Mouse (Mus musculus): ENCODE data around the gene Gm853.
A peak's percentile ranks its signal among the peaks of the same experiment; 100 is the strongest.
"Not testable (repeated sequence)": the region's sequence is repeated elsewhere in the genome, so short reads cannot be mapped to it uniquely, and the experiment has no call there.

Gene Gm853

DNA sequence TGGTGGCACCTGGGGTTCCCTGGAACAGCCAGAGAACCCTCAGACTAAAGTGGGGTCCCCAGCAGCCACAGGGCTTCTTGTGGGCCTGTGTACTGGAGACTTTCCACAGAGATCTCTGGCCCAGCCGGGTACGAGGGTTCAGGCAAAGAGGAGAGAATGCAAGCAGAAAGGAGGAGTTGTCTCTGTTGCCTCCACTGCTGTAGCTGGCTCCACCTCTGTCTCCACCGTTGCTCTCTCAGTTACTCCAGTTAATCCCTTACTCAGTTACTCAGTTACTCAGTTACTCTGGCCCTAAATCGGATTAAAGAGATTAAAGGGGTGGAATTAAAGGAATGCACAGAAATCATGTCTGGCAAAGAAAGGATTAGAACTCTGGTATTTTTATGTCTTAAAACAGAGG, at the start of gene Gm853:
TSS of gene Gm853 (minus strand) at position 223 of the 400 bp plus-strand sequence.
- no peak for DNase-seq (ENCODE audit: low spot score)

- no peak for DNase-seq (ENCODE audit: low spot score)
Measured at GRCm38 (mm10) chr4:130270611-130271347, 48.6 kb upstream of the Gm853 start.

- DNase-seq (ENCODE audit: low spot score): no peak
Measured at GRCm38 (mm10) chr4:130270089-130270488, 47.9 kb upstream of the Gm853 start.

- DNase-seq (ENCODE audit: low spot score): no peak
Measured at GRCm38 (mm10) chr4:130268736-130269135, 46.5 kb upstream of the Gm853 start.

DNA sequence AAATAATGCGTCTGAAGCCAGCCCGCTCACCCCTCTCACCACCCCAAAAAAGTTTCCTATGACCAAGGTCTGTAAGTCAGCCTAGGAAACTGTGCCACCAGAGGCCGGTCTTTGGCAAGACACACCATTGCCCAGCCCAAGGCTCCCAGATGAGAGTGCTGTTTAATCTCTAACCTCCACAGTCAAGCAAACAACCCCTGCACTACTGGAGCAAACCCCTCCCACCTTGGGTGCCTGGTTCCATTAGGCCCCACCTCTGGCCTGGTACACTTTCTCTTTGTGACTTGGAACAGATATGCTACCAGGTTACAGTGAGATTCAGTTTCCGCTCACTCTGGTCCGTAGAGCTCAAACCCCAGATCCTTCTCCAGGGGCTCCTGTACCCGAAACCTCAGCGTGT, 44.9 kb upstream of the Gm853 start:
- peak; percentile 24 for DNase-seq (ENCODE audit: low spot score)

GRCm38 (mm10) chr4:130266601-130267000, 44.4 kb upstream of the Gm853 start:
- DNase-seq (ENCODE audit: low spot score): peak; percentile 44

DNA sequence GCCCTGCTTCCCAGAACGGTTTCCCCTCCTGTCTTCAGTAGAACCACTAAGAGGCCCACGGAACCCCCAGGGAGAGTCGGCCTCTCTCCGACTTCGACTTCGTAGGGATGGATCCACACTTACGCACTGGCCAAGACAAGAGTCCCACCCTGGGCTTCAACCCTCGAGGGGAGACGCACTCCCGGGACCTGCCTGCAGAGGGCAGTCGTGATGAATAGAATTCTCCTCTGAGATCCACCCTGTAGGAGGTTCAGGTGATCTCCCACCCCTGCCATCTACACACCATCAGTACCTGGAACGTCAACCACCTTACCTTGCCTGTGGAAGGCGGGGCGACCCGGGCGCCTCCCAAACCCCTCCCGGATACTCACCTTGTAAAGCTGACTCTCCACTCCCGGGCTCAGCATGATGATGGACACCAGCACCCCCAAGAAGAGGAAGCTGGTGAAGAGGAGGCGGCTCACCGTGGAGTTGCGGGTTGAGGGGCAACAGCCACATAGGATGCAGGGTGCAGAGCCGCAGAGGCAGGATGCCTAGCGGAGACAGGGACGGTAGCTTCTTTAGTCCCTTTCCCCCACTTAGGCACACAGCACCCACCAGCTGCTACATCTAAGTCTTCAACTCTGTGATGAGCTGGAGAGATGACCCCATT, 42.6 kb upstream of the Gm853 start:
- DNase-seq (ENCODE audit: low spot score): peak; percentile 44

- DNase-seq (ENCODE audit: low spot score): no peak
Measured at GRCm38 (mm10) chr4:130264131-130264530, 41.9 kb upstream of the Gm853 start.

GRCm38 (mm10) chr4:130260406-130260805, 38.2 kb upstream of the Gm853 start:
- no peak for DNase-seq (ENCODE audit: low spot score)

GRCm38 (mm10) chr4:130252441-130253157, 30.4 kb upstream of the Gm853 start:
- DNase-seq (ENCODE audit: low spot score): peak; percentile 49

DNA sequence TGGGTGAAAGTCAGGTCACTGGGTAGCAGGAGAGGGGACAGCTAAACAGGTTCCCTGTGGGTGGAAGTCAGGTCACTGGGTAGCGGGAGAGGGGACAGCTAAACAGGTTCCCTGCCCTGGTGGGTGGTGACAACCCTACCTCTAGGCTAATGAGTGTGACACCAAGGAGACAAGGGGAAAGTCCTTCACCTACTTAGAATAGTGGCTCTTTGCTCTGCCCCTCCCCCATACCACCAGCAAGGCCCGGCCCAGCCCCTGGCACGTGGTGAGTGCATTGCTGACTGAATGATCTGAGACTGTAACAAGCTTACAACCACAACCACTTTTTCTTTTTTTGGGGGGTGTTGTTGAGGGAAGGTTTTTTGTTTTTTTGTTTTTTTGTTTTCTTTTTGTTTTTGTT, 29.6 kb upstream of the Gm853 start:
- DNase-seq (ENCODE audit: low spot score): no peak

DNA sequence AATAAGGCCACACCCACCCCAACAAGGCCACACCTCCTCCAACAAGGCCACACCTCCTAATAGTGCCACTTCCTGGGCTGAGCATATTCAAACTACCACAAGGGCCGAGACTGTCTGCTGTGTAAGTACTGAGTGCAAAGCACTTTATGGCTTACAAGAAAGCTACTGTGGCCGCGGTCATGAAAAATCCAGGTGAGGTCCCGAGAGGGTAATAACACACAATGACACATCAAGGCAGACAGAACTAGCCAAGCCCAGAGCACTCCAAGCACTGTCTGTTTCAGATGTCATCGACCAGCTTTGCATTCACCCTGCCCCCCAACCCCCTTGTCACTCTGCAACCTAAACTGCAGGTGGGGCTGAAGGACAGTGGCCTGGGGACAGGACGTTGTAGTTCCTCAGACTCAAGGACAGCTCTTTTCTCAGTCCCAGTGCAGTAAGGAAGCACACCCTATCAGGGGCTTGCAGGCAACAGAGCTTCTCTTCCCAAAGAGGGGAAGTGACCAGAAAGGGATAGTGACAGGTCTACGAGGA, 29.0 kb upstream of the Gm853 start:
- DNase-seq (ENCODE audit: low spot score): no peak

DNA sequence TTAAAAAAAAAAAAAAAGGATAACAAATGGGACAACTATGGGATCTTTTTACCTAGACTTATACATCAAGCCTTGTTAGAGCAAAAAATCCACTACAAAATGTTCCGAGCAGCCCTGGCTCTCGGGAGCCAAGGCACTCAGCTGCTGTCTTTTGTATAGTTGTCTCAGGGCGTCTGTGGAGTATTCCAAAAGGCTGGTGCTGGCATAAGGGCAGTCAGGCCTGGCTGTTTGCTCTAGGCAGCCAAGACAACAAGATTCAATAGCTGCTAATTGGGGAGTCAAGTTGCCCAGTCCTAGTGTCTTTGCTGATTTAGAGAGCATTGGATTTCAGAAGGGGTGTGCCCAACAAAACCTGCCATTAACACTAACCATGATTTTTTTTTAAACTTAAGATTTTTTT, 26.4 kb upstream of the Gm853 start:
- DNase-seq (ENCODE audit: low spot score): no peak

DNA sequence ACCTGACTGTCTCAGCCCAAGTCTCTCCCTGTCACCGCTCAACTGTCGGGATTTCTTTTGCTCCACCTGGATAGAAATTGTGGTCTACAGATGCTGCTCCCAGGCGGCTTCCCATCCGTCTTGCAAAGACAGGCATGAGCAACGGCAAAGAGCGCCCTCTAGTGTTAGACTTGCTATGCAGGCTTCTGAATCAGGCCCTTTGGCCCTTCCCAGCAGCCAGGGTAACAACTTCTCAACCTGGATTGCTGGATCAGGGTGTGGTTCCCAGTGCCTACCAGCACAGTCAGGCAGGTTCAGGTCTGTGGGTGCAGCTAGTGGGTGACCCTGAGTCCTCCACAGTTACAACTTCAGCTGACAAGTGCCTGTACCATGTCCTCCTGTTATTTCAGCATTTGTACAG, 23.9 kb upstream of the Gm853 start:
- peak; percentile 68 for DNase-seq (ENCODE audit: low spot score)

DNA sequence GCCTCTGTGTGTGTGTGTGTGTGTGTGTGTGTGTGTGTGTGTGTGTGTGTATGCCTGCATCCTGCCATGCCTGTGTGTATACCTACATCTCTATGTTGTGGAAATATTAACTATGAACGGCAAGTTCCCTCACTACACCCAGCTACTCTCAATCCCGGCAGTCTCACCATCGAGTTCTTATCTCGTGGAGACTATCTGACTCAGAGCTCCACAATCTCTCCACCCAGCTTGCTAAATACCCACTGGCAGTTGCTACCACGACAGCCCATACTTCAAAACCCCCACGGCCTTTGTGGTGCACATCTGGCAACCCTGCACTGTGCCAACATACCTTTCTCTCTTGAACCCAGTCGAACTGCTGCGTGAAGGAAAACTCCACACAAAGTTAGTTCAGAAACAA, 22.5 kb upstream of the Gm853 start:
- no peak for DNase-seq (ENCODE audit: low spot score)

GRCm38 (mm10) chr4:130243621-130244020, 21.4 kb upstream of the Gm853 start:
- DNase-seq (ENCODE audit: low spot score): not testable (repeated sequence)

- DNase-seq (ENCODE audit: low spot score): no peak
Measured at GRCm38 (mm10) chr4:130242956-130243355, 20.8 kb upstream of the Gm853 start.

GRCm38 (mm10) chr4:130240695-130241094, 18.5 kb upstream of the Gm853 start:
- DNase-seq (ENCODE audit: low spot score): no peak

DNA sequence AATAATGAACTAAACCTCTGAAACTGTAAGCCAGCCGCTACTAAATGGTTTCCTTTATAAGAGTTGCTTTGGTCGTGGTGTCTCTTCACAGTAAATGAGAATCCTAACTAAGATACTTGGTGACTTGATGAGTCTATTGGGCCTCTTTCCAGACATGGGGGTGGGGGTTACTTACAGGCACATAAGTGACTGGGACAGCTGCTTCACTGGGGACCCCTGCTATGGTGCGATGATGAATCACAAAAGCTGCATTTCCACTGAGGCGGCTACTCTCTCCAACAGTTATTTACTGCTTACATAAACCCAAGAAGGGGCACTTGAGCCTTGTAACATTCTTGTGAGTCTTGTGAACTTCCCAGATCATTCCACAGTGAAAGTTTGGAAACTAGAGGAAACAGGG, 15.4 kb upstream of the Gm853 start:
- no peak for DNase-seq (ENCODE audit: low spot score)

GRCm38 (mm10) chr4:130236361-130236760, 14.2 kb upstream of the Gm853 start:
- DNase-seq (ENCODE audit: low spot score): no peak

GRCm38 (mm10) chr4:130224071-130224470, 1.9 kb upstream of the Gm853 start:
- DNase-seq (ENCODE audit: low spot score): no peak

- DNase-seq (ENCODE audit: low spot score): no peak
Measured at GRCm38 (mm10) chr4:130220176-130220575, 2.0 kb downstream of the Gm853 start.

- DNase-seq (ENCODE audit: low spot score): peak; percentile 64
Measured at GRCm38 (mm10) chr4:130215392-130215791, 6.8 kb downstream of the Gm853 start.
